In genomic region chr13:98652194-98652593, GRCm38 (mm10) we compare ENCODE assay signal across 23 mouse cellular contexts. TPM values are rescaled to one million over a fixed set of nuclear protein-coding genes. Genes with fewer than 3 reads are reported as not detected.
DNase-seq lines count a peak whose midpoint lies in the region; ATAC-seq and TF ChIP-seq lines count a peak whose summit lies in the region.
"Had no signal": no experiment of that assay in that cellular context is flagged by ENCODE, and none has a peak within 500 bp of the region (broad histone marks: within the 10 kb centered on the region; RNA-seq: fewer than 3 reads in every experiment).

No protein-coding gene starts in this region.

- 59% methylated on average over 2 of the region's 2 CpGs for WGBS in kidney, embryonic 15.5 days
- WGBS in kidney, embryonic 14.5 days = 71% methylated on average over 2 of the region's 2 CpGs
- 43% methylated on average over 2 of the region's 2 CpGs for WGBS in lung, embryonic 15.5 days

- H3K27me3 ChIP-seq in kidney, embryonic 15.5 days = no peaks in the 10 kb centered on the region
- H3K27me3 ChIP-seq in kidney, embryonic 14.5 days (ENCODE audit: control insufficient read depth, insufficient read depth, low read length) = no peaks in the 10 kb centered on the region
- H3K27me3 ChIP-seq in lung, embryonic 15.5 days = no peaks in the 10 kb centered on the region
- no peaks in the 10 kb centered on the region for H3K27me3 ChIP-seq in myocyte (ENCODE audit: control insufficient read depth, insufficient read depth, insufficient read length)
- H3K27me3 ChIP-seq: embryonic facial prominence, embryonic 12.5 days; heart, embryonic 13.5 days; limb, embryonic 13.5 days; liver, embryonic 13.5 days; neural tube, embryonic 15.5 days had no signal

- no peak for TF ChIP-seq POLR2A in myocyte (IDR thresholded peaks at IDR 0.05; ENCODE audit: insufficient read length, low read depth)

- no peak overlapping the region for H3K4me3 ChIP-seq in kidney, embryonic 15.5 days (replicated peaks)
- H3K4me3 ChIP-seq in kidney, embryonic 14.5 days (ENCODE audit: low read length) = no peak overlapping the region
- no peak overlapping the region for H3K4me3 ChIP-seq in lung, embryonic 15.5 days
- no peak overlapping the region for H3K4me3 ChIP-seq in myocyte
- H3K4me3 ChIP-seq: embryonic facial prominence, embryonic 12.5 days; heart, embryonic 13.5 days; limb, embryonic 13.5 days; liver, embryonic 13.5 days; megakaryocyte, embryonic 14.5 days; neural tube, embryonic 15.5 days had no signal

- no peak overlapping the region for H3K4me2 ChIP-seq in kidney, embryonic 15.5 days
- no peak overlapping the region for H3K4me2 ChIP-seq in kidney, embryonic 14.5 days (replicated peaks; ENCODE audit: low read depth, low read length)
- no peak overlapping the region for H3K4me2 ChIP-seq in lung, embryonic 15.5 days
- H3K4me2 ChIP-seq in myocyte (ENCODE audit: low read depth) = peak overlapping the region; percentile 33
- H3K4me2 ChIP-seq: embryonic facial prominence, embryonic 12.5 days; heart, embryonic 13.5 days; hindbrain, embryonic 14.5 days; limb, embryonic 13.5 days; liver, embryonic 13.5 days; neural tube, embryonic 15.5 days had no signal

- no peaks in the 10 kb centered on the region for H3K36me3 ChIP-seq in kidney, embryonic 15.5 days
- H3K36me3 ChIP-seq in kidney, embryonic 14.5 days (ENCODE audit: control insufficient read depth, insufficient read depth, low read length) = no peaks in the 10 kb centered on the region
- no peaks in the 10 kb centered on the region for H3K36me3 ChIP-seq in lung, embryonic 15.5 days
- H3K36me3 ChIP-seq in myocyte (ENCODE audit: control insufficient read depth, insufficient read depth) = no peaks in the 10 kb centered on the region
- H3K36me3 ChIP-seq: embryonic facial prominence, embryonic 12.5 days; heart, embryonic 13.5 days; limb, embryonic 13.5 days; liver, embryonic 13.5 days; neural tube, embryonic 15.5 days had no signal

- ATAC-seq in frontal cortex, adult (ENCODE audit: low TSS enrichment) = peak; percentile 72
- ATAC-seq in kidney, embryonic 15.5 days (replicated peaks; ENCODE audit: low FRiP score) = no peak
- ATAC-seq in kidney, embryonic 14.5 days (ENCODE audit: low FRiP score, low TSS enrichment) = no peak
- ATAC-seq in lung, embryonic 15.5 days (ENCODE audit: borderline replicate concordance, extremely low read depth, low FRiP score, low TSS enrichment) = no peak
- ATAC-seq: forebrain, embryonic 14.5 days had no signal

- no peaks in the 10 kb centered on the region for H3K79me2 ChIP-seq in myocyte (ENCODE audit: control insufficient read depth, insufficient read depth)

- no peak overlapping the region for H3ac ChIP-seq in myocyte (ENCODE audit: control insufficient read depth, insufficient read length)

- peaks cover 41% of the 10 kb centered on the region for H3K4me1 ChIP-seq in kidney, embryonic 15.5 days
- peaks cover 36% of the 10 kb centered on the region for H3K4me1 ChIP-seq in kidney, embryonic 14.5 days (ENCODE audit: control insufficient read depth, insufficient read depth, low read length)
- peaks cover 37% of the 10 kb centered on the region for H3K4me1 ChIP-seq in lung, embryonic 15.5 days
- H3K4me1 ChIP-seq: liver, embryonic 13.5 days; megakaryocyte, embryonic 14.5 days; neural tube, embryonic 15.5 days had no signal

- peak overlapping the region; percentile 47; the same call in 1 of the 2 replicates for H3K27ac ChIP-seq in kidney, embryonic 15.5 days
- H3K27ac ChIP-seq in kidney, embryonic 14.5 days (ENCODE audit: low read depth, low read length) = no peak overlapping the region
- 0 out of 2 replicates have a peak overlapping the region, but pooled peaks have one; percentile 2 for H3K27ac ChIP-seq in lung, embryonic 15.5 days
- H3K27ac ChIP-seq: embryonic facial prominence, embryonic 12.5 days; heart, embryonic 13.5 days; hindbrain, embryonic 14.5 days; limb, embryonic 13.5 days; liver, embryonic 13.5 days; neural tube, embryonic 15.5 days had no signal

- no peak overlapping the region for H3K9ac ChIP-seq in kidney, embryonic 15.5 days
- no peak overlapping the region for H3K9ac ChIP-seq in kidney, embryonic 14.5 days (ENCODE audit: low read depth, low read length)
- H3K9ac ChIP-seq in lung, embryonic 15.5 days = no peak overlapping the region
- H3K9ac ChIP-seq: embryonic facial prominence, embryonic 12.5 days; heart, embryonic 13.5 days; hindbrain, embryonic 14.5 days; limb, embryonic 13.5 days; liver, embryonic 13.5 days; neural tube, embryonic 15.5 days had no signal

- no peak for DNase-seq in frontal cortex, postnatal 25 days (ENCODE audit: low spot score in 2 of 2)
- no peak for DNase-seq in lung, postnatal 14 days
- DNase-seq in cerebellum, postnatal 4 days (ENCODE audit: low spot score in 2 of 2) = no peak
- DNase-seq: adrenal gland, adult 8-10 months; cerebellum, adult 9-10 months; kidney, adult 11 months; liver, embryonic 13.5 days; midbrain, embryonic 14.5 days; right cerebral cortex, postnatal 4 days; thymus, adult 2 months had no signal

- H3K9me3 ChIP-seq in kidney, embryonic 15.5 days (replicated peaks) = no peaks in the 10 kb centered on the region
- no peaks in the 10 kb centered on the region for H3K9me3 ChIP-seq in kidney, embryonic 14.5 days (ENCODE audit: control insufficient read depth, low read length)
- no peaks in the 10 kb centered on the region for H3K9me3 ChIP-seq in lung, embryonic 15.5 days
- H3K9me3 ChIP-seq: embryonic facial prominence, embryonic 12.5 days; heart, embryonic 13.5 days; limb, embryonic 13.5 days; liver, embryonic 13.5 days; megakaryocyte, embryonic 14.5 days; neural tube, embryonic 15.5 days had no signal

TF ChIP-seq in myocyte, 11 proteins besides CTCF, POLR2A, EP300 and RAD21:
- TF ChIP-seq USF1 (IDR thresholded peaks at IDR 0.05; ENCODE audit: low read depth) (no peak), REST (IDR thresholded peaks at IDR 0.05; ENCODE audit: insufficient read depth, insufficient read length) (no peak), MAX (IDR thresholded peaks at IDR 0.05; ENCODE audit: low read depth) (no peak), TCF12 (IDR thresholded peaks at IDR 0.05; ENCODE audit: insufficient read depth, poor library complexity, severe bottlenecking) (no peak), SRF (IDR thresholded peaks at IDR 0.05; ENCODE audit: control insufficient read depth, insufficient read length, low read depth) (no peak), MYOD1 (IDR thresholded peaks at IDR 0.05; ENCODE audit: control insufficient read depth in 1 of 3, insufficient read length in 2 of 3, low read depth in 2 of 3) (no peak), CEBPB (IDR thresholded peaks at IDR 0.05; ENCODE audit: insufficient read depth, poor library complexity, severe bottlenecking) (no peak), MYOG (IDR thresholded peaks at IDR 0.05; ENCODE audit: control insufficient read depth in 1 of 3, insufficient read depth in 1 of 3, insufficient read length in 2 of 3, low read depth in 2 of 3) (no peak), E2F4 (IDR thresholded peaks at IDR 0.05; ENCODE audit: insufficient read depth) (no peak), POLR2AphosphoS2 (IDR thresholded peaks at IDR 0.05; ENCODE audit: insufficient read length, low read depth) (no peak), TCF3 (IDR thresholded peaks at IDR 0.05; ENCODE audit: insufficient read length, low read depth) (no peak)
TF ChIP-seq in myocyte: peak in this region for 0.

RNA-seq across cellular contexts. Expression of gene Tmem174, which starts 15.0 kb away (rescaled TPM):
- polyA plus RNA-seq in kidney, embryonic 15.5 days (2015; fragmentation: Nextera tagmentation; extraction: Ambion mirVana) = 21.1 and 22.4 TPM in 2 replicates
- 4.4 and 9.3 TPM in 2 replicates for polyA plus RNA-seq in kidney, embryonic 14.5 days (2014; fragmentation: Nextera tagmentation; extraction: Ambion mirVana)
- 0.09 TPM in 1 of 2 replicates, not detected in the other for polyA plus RNA-seq in lung, embryonic 15.5 days (2015; fragmentation: Nextera tagmentation; extraction: Ambion mirVana)
- not detected for polyA plus RNA-seq in myocyte (2012; fragmentation: generic; extraction: Trizol)
- polyA plus RNA-seq: embryonic facial prominence, embryonic 12.5 days; forebrain, embryonic 14.5 days; gonadal fat pad, adult 2 months; heart, embryonic 13.5 days; hindbrain, embryonic 14.5 days; limb, embryonic 13.5 days; liver, embryonic 13.5 days; midbrain, embryonic 14.5 days; neural tube, embryonic 15.5 days had no signal

RNA-seq across cellular contexts. Expression of gene Tmem171, which starts 42.4 kb away (rescaled TPM):
- 6.5 and 8.0 TPM in 2 replicates for polyA plus RNA-seq in kidney, embryonic 15.5 days (2015; fragmentation: Nextera tagmentation; extraction: Ambion mirVana)
- polyA plus RNA-seq in kidney, embryonic 14.5 days (2014; fragmentation: Nextera tagmentation; extraction: Ambion mirVana) = 3.6 and 4.3 TPM in 2 replicates
- polyA plus RNA-seq in lung, embryonic 15.5 days (2015; fragmentation: Nextera tagmentation; extraction: Ambion mirVana) = 18.8 and 19.5 TPM in 2 replicates
- 3.5 TPM for polyA plus RNA-seq in myocyte (2012; fragmentation: generic; extraction: Trizol)
- polyA plus RNA-seq: embryonic facial prominence, embryonic 12.5 days; forebrain, embryonic 14.5 days; hindbrain, embryonic 14.5 days; liver, embryonic 13.5 days; midbrain, embryonic 14.5 days; neural tube, embryonic 15.5 days had no signal
